Mouse (Mus musculus) CD8-positive naive resting alpha-beta T cell, adult 2 months (primary cell): Measurements from ENCODE around the gene Ubac1.

ENCODE experiments used
- DNase-seq, 2 experiments: peaks; one replicate each; pipeline ENCODE4 v3.0.0; 2022; ENCODE audit warnings: low read depth in 2 of 2, low spot score in 2 of 2

The Ubac1 gene

DNA sequence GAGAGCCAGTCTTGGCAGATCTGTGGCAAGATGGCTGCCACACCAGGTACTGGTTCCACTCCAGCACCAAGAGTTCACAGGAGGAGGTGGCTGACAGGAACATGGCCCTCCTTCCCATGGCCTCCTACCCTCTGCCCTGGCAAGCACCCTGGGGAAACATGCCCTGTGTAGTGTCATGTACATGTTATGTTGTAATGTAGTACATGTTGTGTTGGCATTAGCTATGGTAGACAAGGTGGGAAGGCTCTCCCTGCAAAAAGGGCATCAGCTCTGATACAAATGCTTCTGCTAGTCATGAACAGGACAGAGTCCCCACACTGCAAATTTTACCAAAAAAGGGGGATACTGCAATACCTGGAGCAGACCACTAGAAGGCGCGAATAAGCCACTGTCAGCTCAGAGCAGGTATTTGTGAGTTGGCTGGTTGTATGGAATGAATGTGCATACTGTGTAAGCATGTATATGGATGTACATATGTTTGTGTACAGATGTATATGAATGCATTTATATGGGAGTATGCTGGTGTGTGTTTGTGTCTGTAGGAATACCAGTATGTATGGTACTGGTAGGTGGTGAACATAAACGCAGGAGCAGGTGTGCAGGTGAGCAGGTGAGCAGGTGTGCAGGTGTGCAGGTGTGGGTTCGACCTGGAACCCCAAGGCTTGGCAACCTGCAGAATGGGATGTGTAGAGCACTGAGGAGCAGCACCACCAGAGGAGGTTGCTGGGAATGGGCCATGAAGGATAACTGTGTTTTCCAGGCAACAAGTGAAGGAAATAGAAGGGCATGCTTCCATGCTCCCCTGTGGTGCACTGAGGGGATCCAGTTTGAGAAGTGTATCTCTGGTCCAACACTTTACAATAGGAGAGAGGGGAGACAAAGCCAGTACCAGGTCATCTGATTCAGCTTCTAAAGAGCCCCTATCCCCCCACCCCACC lies 2.9 kb upstream of the Ubac1 start:
- DNase-seq: peak; percentile 23 to 50

DNA sequence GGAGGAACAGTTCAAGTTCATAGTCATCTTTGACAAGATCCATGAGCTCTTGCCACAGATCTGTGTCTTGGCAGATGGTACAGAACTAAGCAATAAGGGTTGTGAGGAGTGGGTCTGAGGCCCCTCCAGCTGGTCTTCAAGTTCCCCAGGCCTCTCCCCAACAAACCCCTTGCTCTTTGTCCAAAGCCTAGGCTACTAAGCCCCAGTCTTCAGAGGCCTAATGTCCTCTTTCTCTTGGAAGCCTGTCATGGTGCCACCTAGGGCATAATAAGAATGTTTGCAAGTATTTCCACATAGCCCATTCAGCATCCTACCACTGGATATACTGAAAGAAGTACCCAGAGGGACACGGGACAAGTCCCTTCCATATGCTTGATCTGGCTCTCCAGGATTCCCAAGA lies 1.1 kb upstream of the Ubac1 start:
- no peak for DNase-seq

DNA sequence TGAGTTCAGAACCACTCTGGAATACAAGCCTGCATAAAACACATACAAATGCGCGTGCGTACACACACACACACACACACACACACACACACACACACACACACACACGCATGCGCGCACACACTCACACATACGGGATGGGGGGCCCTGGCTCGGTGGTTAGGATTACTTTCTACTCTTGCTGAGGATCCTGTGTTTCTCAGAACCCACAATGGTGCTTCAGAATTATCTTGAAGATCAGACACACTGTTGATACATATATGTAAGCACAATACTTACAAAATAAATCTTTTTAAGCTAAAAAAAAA lies 665 bp upstream of the Ubac1 start:
- DNase-seq: no peak

DNA sequence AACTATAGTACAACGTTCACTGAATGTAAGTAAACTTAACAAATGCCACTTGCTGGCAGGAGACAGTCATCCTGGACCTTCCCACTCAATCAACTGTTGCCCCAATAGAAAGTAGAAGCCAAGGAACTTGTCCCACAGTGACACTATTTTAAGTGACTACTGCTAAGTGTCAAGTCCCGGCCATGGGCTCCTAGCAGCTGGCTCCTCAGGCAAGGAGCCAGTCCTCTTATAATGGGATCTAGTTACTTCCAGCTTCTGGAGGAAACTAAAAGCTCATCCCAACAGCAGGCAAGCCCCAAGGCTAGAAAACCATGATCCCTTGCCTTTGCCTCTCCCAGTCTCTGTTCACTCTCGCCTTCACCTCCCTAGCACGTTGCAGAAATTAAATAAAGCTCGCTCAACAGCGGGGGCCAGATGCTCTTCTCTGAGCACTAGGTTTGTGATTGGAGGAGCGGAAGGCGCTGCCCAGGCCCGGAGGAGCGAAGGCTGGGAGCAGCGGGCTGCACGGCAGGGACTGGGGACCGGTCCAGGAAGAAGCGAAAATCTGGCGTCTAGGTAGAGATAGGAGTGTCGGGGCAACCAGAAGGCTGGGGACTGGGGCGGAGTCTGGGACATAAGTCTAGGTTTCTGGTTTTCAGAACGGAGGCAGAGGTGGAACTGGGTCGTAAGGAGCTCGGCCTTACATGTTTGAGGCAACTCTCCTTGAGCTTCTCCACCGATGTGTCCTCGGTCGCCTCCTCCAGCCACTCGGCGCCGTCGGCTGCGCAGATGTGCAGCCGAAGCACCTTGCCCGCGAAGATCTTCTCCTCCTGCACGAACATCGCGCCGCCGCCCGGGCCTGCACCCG lies 610 bp downstream of the Ubac1 start:
- DNase-seq: peak in 1 of 2 experiments; percentile 31

DNA sequence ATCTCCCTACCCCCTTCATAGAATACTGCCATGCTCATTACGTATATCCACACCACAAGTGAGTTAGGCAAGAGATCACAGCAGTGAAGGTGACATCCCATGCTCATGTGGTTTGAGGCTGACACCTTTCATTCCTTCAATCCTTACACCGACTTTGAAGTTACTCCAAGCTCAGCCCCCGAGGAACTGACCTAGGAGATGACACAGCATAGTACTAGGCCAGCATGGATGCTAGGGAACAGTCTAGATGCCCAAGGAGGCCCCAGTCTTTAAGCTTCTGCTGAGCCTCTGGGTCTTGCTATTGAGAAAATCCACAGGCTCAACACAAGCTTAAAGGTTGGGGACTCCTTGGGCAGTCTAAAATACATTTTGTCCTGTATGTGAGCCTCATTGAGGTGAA lies 1.6 kb downstream of the Ubac1 start:
- no peak for DNase-seq

DNA sequence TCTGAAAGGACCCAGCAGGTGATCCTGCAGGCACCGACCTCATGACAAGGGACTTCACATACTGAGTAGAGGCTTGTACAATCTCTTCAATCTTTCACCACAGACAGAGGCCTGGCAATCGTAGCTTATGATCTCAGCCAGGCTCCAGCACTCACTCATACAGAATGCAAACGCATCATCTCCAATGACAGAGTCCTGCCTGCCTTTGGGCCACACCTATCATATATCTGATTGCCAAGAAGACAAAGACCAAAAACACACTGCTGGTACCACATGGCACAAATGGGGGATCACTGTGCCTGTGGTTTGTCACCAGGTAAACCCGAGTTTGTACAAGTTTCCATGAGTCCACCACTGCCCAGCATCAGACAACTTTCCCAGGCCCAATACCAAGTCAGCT lies 4.2 kb downstream of the Ubac1 start:
- DNase-seq: no peak

DNA sequence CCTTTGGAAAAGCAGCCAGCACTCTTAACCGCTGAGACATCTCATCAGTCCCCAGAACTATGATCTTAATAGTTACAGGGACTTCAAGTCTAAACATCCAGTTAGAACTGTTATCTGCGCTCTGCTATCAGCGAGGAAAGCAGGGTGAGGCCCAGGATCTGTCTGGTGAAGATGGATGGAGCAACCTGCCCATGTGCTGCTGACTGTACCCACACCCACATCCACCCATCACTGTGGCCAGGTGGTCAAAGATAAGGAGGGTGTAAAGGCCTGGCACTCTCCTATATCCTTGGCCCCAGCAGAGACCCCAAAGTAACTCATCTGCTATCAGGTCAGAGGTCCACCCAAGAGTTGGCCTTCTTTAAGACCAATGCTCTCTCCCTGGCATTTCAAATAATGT lies 7.9 kb downstream of the Ubac1 start:
- no peak for DNase-seq

DNA sequence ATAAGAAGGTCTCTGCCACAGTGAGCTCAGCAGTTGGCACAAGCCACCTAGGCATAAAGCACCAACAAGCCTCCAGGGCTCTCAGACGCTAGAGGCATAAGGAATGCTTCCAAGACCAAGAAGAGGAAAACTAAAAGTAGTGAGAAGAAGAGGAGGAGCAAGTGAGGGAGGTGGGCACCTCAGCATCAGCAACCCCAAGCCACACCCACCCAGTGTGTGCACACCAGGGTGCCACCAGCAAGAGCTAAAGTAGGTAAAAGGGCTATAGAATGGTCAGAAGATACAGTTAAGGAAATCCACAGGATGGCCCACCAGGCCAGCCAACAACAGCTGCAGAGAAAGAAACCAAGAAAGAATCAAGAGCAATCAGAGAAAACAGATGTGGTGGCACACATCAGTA lies 10.1 kb downstream of the Ubac1 start:
- DNase-seq: no peak

DNA sequence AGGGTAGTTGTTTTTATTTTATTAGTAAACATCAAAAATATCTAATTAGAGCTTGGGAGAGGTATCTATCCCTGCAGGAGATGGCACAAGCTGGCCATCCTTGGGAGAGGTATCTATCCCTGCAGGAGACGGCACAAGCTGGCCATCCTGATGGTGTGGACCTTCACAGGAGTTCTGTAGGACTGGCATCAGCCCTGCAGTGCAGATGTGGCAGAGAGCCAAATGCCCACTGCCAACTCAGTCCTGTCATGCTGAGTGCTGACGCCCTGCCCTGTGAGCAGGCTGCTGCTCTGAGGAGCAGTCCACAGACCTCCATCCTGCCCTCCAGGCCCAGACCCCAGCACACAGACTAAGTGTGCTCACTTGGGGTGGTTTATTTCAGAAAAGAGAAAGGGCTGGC lies 19.5 kb downstream of the Ubac1 start:
- DNase-seq: no peak

DNA sequence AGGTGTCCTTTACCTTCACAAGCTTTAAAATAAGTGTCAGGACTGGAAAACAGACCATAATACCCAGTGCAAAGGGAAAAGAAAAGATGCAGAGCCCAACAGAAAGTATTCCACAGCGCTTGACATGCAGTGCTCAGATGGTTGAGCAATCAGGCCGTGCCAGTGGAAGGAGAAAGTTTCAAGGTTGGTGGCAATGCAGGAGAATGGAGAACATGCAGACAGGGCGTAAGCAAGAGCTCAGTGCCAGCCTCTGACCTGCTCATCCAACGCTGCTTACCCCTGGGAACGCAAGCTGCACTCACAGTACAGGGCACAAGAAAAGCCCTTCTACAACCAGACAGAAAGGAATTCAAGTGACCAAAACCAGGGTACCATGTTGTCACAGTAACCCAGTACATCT lies 20.4 kb downstream of the Ubac1 start:
- DNase-seq: no peak

DNA sequence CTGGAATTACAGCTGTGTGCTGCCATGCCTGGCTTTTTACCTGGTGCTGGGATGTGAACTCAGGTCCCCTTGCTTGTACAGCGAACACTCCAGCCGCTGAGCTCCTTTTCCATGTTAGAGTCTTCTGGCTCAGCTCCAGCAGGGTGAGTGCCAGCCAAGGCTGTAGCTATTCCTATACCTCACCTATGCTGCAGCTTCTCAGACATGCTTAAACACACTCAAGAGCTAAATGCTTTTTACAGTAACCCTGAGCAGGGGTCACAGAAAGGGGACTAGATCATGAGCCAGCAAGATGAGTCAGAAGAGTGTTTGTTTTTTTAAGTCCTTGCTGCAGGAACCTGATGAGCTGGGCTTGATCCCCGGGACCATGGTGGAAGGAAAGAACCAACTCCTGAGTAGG lies 23.8 kb downstream of the Ubac1 start:
- no peak for DNase-seq

DNA sequence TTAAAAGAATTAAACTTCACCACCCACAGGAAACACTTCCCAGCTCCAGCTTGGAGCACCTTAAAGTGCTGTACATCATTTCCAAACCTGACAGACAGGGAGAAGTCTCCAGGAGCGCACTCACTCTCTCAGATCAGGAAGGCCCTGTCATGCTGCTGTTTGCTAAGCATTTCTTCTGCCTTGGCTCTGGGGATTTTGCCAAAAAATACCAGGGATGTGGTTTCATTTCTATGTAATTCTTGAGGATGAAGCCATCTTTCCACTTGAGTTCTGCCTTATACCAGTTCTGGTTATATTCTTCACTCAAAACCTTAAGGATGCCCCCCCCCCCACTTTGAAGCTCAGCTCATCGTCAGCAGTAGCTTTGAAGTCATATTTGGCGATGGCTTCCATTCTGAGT lies 26.8 kb downstream of the Ubac1 start:
- DNase-seq: no peak

DNA sequence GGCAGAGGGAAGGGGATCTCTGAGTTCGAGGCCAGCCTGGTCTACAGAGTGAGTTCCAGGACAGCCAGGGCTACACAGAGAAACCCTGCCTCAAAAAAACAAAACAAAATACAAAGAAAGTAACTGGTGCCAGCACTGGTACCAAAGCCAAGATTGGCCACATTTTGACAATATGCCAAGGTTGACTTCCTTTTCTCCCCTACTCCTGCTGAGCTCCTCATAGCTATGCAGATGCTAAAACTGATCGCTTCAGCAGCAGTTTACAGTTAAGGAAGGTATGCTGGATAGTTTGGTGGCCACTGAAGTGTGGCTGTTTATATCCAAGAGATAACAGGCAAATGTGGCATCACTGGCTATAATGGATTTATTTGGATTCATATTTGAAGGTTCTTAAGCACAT lies 29.3 kb downstream of the Ubac1 start:
- no peak for DNase-seq

DNA sequence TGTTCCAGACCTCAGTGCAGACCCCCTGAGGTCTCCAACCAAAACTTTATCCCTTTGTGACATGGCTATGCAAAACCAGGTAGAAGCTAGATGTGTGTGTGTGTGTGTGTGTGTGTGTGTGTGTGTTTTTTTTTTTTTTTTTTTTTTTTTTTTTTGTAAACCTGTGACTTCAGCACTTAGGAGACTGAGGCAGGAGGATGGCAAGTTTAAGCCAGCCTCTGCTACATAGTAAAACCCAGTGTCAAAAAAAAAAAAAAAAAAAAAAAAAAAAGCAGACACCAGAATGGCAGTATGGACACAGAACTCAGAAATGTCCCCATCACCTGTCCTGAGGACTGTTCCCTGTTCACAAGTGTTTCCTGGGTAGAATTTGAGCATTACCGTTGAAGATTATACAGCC lies 31.9 kb downstream of the Ubac1 start:
- no peak for DNase-seq

DNA sequence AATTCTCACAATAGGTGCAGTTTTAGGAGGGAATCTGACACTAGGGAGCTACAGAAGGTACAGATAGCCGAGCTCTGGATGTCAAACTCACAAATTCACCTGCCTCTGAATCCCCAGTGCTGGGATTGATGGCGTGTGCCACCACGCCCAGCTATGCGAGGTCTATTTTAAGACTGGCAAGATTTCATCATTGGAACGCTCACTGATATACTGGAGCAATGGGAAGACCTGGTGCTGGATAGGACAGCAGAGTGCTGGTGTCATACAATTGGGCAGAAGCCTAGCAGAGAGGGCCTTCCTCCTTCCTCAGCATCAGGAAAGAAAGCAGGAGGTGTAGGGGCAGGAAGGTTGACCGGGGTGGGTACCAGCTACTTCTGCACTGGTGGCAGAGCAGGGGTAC lies 33.7 kb downstream of the Ubac1 start:
- DNase-seq: no peak

DNA sequence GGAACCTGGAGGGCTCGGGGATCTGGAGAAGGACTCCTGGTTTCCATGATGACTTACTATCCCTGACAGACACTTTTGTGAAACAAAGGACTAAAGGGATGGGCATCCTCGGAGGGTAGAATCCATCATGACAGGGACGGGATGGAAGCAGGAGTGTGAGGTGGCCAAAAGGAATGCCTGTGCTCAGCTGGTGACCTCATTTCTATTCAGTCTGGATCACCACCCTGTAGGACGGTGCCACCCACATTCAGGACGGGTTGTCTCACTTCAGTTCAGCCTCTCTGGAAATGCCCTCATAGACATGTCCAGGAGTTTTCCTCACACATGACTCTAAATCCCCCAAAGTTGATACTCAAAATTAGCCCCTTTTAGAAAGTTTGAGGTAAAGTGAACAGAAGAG lies 34.9 kb downstream of the Ubac1 start:
- DNase-seq: no peak

DNA sequence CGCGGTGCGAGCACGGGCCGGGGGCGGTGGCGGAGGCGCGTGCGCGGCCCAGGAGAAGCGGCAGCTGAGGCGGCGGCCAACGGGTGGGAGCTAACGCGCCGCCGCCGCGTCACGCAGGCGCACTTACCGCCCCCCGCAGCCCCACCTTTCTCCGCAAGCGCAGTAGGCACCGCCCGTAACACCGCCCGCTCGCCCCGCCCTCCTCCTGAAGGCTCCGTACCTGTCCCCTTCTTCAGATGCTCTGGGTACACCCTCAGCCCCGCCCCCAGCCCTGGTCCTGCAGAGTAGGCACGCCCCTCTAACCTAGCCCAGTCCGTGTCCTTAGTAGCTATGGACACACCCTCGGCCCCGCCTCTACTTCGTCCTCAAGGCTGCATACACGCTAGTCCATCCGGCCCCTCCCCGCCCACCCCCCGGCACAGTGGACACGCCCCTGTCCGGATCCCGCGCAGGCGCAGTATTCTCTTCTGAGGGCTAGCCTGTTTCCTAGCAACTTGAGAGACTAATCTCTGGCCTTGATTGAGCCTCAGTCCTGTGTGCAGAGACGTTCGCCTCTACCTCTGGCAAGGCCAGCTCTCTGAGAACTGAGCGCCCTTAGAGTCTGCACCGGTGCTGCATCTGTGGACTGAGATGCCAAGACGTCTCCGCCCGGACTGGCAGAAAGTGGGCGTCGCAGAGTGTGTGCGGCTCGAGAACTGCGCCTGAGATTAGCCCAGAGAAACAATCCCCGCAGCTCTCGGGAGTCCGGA lies 38.2 kb downstream of the Ubac1 start, which contains the start of gene Camsap1:
Gene Camsap1, minus strand, starts transcription at position 124 of the 749 bp plus-strand sequence.
- DNase-seq: peak; percentile 98

DNA sequence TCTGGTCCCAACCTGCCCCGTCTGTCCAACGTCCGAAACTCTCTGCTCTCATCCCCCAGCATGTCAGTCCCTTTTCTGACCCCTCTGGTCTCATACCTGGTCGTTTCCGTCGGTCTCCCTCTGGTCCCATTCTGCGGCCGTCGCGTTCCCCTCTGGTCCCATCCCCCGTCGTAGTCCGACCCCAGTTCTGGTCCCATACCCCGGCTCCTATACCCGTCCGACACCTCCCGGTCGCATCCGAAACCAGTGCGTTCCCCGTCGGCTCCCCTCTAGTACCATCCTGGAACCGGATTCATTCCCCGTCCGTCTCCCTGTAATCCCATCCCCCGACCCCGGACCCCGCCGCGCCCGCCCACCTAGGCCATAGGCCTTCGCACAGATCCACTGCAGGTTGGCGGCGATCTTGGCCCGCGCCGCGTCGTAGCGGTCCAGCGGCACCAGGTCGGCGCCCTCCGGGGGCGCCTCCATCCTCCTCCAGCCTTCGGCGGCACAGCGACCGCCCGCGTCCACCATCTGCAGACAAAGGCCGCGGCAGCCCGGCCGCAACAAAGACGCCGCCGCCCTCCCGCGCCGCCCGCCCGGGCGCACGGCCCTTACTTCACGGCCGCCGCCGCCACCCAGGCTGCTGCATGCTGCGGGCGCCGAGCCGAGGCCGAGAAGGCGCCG lies 39.0 kb downstream of the Ubac1 start:
- peak in 1 of 2 experiments; percentile 4 for DNase-seq

DNA sequence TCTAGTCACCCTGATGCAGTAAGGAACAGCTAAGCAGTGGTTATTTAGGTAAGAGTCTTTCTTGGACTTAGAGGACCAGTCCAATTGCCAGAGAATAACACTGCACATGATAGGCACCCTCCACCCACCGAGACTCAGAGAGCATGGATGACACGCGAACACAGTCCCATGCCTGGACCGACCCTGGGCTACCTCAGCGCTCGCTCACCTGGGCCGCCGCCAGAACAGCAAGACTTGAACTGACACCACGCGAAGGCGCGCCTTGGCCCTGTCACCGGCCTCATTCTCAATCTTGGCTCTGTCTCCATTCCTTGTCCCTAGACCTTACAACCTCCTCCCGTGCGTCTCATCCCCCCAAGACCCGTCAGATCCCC lies 39.5 kb downstream of the Ubac1 start:
- DNase-seq: peak in 1 of 2 experiments; percentile 25

DNA sequence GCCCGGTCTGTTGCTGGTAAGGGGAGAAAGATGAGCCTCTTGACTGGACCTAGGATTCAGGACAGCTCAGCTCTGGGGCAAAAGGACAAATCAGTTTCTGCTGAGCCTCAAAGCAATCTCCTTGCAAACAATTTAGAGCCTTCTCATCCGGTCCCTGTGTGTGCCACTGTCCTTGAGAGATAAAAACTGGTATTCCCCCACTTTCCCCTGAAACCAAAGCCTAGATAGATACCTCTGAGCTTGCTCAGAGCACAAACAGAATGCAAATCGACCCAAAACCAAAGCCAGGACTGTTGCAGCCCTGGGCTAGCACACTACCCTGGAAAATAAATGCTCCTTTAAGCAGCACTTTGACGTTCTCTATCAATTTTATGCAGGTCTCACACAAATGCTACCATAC lies 42.5 kb downstream of the Ubac1 start:
- DNase-seq: no peak

DNA sequence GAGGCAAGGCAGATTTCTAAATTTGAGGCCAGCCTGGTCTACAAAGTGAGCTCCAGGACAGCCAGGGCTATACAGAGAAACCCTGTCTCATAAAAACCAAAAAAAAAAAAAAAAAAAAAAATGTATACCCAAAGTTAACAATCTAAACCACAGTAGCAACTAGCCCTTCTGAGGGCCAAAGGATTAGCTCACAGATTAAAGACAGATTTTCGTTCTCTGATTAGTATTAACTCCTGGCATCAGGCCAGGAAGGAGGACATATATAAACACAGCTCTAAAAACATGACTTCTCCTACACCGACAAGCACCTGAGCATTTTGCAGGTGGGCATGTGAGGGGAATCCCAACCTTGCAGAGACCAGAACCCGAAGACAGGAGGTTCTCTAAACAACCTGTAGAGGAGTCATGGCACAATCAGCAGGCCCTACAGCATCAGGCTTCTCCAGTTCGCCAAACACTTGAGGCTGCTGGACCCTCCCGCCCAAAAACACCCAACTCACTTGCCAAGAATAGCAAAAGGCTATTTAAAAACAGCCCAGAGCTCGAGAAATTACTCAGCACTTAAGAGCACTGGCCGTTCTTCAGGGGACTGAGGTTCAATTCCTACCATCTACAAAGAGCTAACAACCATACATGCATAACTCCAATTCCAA lies 43.8 kb downstream of the Ubac1 start:
- DNase-seq: no peak
